Mouse (Mus musculus) 416B (cell line): ENCODE measurements around the gene Gm39566.

Experiments
- DNase-seq: peaks from one replicate; pipeline ENCODE4 v3.0.0; 2011; ENCODE audit warnings: low read depth

The Gm39566 gene

DNA sequence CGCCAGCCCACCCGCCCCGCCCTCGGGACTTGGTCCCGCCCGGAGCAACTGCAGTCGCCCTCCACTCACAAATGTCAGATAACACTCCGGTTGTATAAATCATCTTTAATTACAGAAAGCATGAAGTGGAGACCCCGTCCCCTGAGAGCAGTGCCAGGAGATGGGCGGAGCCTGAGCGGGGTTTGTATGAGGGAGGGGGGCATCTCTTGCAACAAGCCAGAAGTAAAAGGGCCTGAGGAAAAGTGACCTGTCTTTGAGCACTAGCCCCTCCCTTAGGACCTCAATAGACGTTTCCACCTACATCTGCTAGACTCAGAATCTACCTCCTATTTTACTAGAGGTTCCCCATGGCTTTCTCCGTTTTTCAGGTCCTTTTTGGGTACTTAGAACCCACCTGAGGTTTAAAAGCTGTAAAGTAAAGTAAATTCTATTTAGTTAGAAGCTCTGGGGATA, 19.1 kb downstream of the Gm39566 start:
- DNase-seq = no peak

DNA sequence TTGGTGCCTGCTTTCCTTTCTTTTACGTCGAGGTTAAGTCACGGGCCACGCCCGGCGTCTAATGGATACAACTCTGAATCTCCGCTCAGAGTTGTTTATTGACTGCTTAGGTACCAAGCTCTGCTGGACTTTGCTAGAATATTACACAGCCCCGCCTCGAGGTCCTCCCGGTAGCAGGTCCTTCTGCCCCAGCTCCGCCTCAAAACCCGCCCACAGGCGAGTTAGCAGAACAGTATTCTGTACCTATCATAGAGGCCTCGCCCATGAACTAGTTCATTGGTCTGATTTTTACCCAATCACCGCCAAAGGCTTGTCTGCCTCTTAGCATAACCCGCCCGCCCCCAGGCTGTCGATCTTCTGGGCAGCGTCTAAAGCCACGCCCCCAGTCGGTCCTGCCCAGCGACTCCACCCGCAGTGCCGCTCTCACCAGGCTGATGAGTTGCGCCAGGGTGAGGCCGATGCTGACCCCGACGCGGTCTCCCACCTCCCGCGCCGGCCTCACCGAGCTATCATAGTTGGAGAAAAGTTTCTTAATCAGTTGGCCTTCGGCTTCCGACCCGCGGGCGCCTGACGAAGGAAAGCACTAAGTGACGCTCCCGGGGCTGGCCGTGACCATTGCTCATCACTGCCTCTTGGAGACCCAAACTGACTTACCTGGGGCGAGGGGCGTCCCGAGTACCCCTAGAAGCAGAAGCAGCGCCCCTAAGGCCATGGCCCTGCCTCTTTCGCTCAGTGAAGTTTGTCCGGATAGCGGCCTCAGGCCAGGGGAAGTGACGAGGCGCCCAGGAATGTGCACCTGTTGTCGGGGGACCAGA, 19.7 kb downstream of the Gm39566 start, which contains the start of gene Chrnb1:
Gene Chrnb1, minus strand, starts transcription at position 776 of the 815 bp plus-strand sequence.
- peak; percentile 99 for DNase-seq

GRCm38 (mm10) chr11:69793429-69793828, 21.7 kb downstream of the Gm39566 start:
- no peak for DNase-seq

DNA sequence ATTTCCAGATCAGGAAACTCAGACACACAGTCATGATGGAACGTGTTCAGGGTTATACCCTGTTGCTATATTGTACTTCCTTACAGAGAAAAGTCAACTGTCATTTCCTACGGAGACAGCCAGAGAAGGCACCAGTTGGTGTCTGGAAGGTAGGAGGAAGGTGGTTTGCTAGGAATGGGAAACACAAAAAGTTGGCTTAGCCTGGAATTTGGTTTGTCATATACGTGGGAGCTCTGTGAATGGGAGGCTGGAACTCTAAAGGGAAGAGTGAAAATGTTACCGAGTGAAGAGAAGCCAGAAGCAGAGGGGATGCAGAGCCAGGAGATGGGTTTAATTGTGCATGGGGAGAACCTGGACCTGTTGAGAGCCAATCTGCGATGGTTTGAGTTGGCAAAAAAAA, 23.7 kb downstream of the Gm39566 start:
- DNase-seq = no peak

DNA sequence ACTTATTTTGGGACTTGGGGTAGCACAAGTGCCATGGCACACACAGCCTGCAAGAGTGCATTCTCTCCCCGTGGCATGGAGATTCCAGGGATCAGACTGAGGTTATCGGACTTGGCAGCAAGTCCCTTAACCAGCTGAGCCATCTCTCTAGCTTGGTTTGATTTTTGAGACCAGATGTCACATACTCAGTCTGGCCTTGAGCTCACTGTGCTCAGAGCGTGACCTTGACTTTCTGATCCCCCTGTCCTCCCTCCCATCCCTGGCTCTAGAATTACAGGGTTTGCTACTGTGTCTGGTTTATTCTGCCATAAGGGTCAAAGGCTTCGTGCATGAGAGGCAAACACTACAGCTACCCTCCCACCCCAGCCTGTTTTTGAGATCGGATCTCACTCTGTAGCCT, 25.7 kb downstream of the Gm39566 start:
- DNase-seq = no peak

GRCm38 (mm10) chr11:69787306-69787705, 27.8 kb downstream of the Gm39566 start:
- no peak for DNase-seq

DNA sequence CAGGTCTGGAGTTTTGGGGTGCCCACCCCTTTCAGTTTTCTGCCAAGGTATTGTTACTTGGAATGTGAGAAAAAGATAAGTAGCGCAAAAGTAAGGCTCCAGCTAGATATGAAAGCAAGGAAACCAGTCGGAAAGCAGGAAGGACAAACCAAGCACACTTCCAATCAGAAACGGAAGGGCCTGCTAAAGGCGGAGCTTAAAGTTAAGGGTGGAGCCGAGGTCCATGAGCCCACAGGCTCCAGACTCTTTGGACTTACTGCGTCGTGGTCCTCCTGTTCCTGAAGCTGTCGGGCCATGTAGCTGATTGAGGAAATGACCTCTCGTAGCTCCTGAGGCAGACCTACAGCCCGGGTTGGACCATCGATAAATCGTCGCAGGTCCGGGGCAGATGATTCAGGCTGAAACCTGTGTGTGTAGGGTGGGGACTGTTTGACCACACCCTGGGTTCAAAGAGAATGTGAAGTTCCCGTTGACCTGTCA, 30.3 kb downstream of the Gm39566 start:
- peak; percentile 21 for DNase-seq

- no peak for DNase-seq
These were observed 33.3 kb downstream of the Gm39566 start for GRCm38 (mm10) chr11:69781828-69782227.

- DNase-seq = no peak
These were observed 36.1 kb downstream of the Gm39566 start for GRCm38 (mm10) chr11:69778985-69779384.

GRCm38 (mm10) chr11:69778258-69778982, 36.7 kb downstream of the Gm39566 start:
- DNase-seq = no peak

GRCm38 (mm10) chr11:69777504-69778257, 37.4 kb downstream of the Gm39566 start:
- DNase-seq = no peak

- no peak for DNase-seq
These were observed 38.6 kb downstream of the Gm39566 start for GRCm38 (mm10) chr11:69776488-69776887.

- DNase-seq = no peak
These were observed 39.4 kb downstream of the Gm39566 start for GRCm38 (mm10) chr11:69775716-69776115.

DNA sequence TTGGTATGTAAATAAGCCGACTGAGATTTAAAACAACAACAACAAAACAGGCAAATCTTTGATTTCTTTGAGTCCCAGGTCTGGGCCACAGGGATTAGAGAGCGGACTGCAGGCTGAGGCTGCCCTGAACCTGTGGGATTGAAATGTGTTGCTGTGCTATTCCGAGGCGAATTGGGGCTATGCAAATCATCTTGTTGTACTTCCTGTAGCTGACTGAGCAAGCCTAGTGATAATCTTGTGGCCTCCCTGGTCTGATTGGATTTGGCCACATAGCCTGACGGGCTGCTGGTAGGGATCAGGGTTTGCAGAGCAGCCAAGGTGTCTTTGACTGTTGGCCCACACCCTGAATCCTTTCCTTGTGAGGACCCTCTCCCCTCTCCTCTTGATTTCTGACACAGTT, 40.1 kb downstream of the Gm39566 start:
- no peak for DNase-seq

DNA sequence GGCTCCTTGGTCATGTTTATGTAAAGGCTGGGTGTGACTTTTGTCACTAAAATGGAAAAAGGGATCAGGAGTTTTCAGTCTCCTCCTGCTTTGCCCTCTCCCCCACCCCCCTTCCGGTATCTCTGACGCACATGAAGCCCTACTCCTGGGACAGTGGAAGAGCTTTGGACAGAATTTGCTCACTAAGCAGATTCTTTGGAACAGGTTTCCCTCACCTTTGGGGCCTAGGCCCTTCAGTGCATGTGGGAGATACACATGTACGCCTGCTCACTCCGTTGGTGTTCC, 47.5 kb downstream of the Gm39566 start:
- no peak for DNase-seq

DNA sequence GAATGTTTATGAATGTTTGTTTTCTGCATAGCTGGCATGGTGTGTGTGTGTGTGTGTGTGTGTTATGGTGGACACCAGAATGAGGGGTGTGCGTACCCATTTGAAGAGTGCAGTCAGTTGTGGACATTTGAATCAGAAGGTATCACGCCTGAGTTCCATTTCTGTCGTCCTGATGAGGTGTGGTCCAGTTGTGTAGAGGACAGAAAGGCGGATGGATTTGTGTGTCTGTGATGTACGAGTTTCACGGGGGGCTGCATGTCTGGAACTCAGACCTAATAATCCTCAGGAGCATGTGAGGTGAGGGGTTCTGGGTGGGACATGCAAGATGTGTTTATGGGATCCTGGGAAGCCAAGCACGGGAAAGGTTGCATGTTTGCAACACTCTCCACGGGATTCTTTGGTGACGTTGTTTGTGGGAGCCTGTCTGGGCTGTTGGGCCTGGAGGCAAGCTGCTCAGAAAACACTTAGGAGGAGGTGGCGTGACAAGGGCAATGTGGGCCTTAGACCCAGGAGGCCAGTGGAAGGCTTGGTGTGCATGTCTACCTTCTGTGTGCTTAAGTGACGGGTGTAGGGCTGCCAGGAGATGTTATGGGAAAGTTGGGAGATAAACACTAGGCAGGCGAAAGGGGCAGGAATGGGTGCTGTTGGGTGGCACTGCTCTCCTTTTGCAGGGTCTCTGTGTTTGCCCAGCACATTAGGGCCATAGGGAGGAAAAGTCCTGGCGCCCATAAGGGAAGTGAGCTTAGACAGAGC, 48.0 kb downstream of the Gm39566 start:
- no peak for DNase-seq

GRCm38 (mm10) chr11:69766126-69766609, 48.9 kb downstream of the Gm39566 start:
- peak; percentile 40 for DNase-seq

GRCm38 (mm10) chr11:69765221-69766125, 49.6 kb downstream of the Gm39566 start, which contains the start of gene Zbtb4:
TSS of gene Zbtb4 (plus strand) at chr11:69765912.
- peak; percentile 39 for DNase-seq

DNA sequence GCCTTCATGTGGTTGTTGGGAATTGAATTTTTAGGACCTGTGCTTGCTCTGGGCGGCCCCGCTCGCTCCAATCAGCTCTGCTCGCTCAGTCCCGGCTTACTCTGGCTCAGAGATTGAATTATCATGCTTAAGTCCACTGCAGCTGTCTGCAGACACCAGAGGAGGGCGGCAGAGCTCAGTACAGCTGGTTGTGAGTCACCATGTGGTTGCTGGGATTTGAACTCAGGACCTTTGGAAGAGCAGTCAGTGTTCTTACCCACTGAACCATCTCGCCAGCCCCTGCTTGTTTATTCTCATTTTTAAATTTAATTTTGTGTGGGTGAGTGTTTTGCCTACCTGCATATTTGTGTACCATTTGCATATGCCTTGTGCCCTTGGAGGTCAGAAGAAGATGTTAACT, 51.5 kb downstream of the Gm39566 start:
- peak; percentile 62 for DNase-seq

GRCm38 (mm10) chr11:69761868-69762267, 53.2 kb downstream of the Gm39566 start, which contains the start of gene Slc35g3:
TSS of gene Slc35g3 (minus strand) at chr11:69761968.
- no peak for DNase-seq
